Mouse (Mus musculus) erythroid progenitor cell, adult 5-6 weeks (primary cell): ENCODE measurements around the gene Hpca. TPM values are rescaled to one million over a fixed set of nuclear protein-coding genes. Genes with fewer than 3 reads are reported as not detected.

Source experiments
- ATAC-seq: replicated peaks from 2 replicates; pipeline ENCODE4 v1.8.0; 2016; ENCODE audit warnings: moderate number of reproducible peaks, mild to moderate bottlenecking, moderate TSS enrichment, inconsistent platforms; ENCODE audit not compliant: poor library complexity, low FRiP score, severe bottlenecking
- total RNA-seq, 2 experiments: library from RNA; stranded (forward) in 1 of 2; stranded (reverse) in 1 of 2; fragments of 150-400 nt in 1 of 2; fragments of 186-747, 209-891 nt in 1 of 2; gene quantifications; 2 replicates each; pipeline versions ENCODE4 v1.2.3 to v1.2.4; 2015 to 2017; ENCODE audit warnings: low replicate concordance in 2 of 2

Hpca gene
- total RNA-seq, 2 experiments from 2014 or later = not detected

DNA sequence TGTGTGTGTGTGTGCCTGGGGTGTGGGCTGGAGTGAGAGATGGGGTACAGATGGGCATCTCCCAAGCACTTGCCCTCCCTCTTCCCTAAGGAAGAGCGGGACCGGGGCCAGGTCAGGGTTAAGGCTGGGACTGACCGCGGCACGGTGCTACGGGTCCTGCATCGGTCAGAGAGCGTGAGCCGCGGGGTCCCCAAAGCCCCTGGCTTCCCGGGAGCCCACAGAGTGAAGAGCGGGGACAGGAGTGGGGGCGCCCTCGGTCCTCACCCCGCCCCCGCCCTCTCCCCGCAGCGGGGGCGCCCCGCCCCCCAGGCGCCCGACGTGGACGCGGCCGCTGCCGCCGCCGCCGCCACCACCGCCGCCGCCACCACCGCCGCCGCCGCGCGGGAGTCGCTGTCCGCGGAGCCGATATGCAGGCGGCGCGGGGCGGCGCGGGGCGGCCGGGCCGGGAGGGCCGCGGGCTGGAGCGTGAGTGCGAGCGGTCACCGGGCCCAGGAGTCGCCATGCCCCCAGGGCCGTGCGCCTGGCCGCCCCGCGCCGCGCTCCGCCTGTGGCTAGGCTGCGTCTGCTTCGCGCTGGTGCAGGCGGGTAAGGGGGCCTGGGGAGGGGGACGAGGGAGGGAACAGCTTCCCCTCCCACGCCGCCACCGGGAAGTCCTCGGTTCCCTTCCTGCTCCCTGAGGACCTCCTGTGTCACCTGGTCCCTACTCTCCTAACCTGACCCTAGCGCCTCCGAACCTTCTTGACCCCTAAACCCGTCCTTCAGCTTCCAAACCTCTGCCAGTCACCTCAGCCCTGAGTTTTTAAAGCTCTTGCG is 14.9 kb upstream of the Hpca start, which contains the start of gene Fndc5:
TSS of gene Fndc5 (plus strand) at position 421 of the 813 bp plus-strand sequence.
- ATAC-seq = no peak

DNA sequence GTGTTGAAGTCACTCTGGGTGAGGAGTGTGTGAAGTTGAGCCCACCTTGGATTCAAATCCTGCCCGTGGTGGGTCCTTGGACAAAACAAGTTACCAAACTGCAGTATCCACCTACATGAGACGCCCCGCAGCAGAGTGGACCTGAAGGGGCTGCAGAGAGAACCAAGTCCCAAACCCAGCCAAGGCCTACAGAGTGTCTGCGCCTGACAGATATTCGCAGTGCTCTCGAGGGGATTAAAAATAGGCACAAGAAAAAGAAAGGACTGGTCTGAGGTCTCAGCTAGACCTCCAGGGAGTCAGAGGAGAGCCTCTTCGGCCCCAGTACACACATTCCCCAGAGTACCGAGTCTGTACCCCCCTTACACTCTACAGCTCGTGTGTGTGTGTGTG is 14.3 kb upstream of the Hpca start:
- no peak for ATAC-seq

DNA sequence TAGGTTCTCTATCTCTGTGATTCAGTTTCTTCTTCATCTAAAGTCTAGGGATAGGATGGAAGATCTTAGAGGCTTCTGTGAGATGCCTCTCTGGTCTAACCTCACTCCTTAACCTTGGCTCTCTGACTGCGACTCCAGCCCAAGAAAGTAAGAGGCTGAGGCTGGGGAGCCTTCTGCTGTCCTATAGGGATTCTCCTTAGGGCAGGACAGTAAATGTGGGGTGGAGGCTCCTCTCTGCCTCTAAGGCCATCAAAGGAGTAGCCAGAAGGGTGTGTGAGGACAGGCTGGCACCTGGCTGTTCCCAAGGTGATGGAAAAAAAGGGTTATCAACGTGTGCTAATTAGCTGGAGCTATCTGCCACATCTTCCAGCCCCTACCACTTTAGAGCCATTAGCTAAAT is 13.8 kb upstream of the Hpca start:
- no peak for ATAC-seq

DNA sequence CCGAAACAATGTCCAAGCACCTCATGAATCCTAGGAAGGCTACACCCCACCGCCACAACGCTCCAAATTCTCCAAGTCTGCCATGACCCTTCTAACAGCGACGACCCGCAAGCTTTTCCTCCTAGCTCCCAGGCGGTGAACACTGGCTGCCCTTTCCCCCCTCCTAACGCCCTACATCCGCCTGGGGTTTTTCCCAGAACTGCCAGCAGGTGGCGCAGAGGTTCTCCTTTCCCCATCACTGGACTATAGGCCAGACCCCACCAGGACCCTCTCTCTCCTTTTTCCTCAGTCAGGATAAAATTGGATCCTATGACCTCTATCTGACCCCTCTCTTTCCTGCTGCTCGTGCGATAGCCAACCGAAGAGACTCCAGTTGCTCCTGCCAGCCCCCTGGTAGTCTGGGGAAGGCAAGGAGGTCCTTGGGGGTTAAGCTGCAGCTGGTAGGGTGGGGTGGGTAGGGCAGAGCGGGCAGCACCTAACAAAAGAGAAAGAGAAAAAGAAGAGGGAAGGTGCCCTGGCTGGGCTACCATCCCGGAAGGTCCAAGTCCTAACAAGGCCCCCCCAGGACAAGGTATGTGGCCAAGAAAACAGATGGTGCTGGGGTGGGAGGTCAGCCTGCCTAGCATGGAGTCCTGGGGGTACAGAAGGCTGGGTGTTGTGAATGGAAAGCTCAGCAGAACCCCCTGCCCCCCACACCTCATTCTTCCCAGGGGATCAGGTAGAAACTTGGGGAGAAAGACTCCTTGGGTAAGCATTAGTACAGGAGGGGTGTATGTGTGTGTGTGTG is 13.2 kb upstream of the Hpca start:
- ATAC-seq = no peak

GRCm38 (mm10) chr4:129130755-129131303 is 9.0 kb upstream of the Hpca start:
- no peak for ATAC-seq

DNA sequence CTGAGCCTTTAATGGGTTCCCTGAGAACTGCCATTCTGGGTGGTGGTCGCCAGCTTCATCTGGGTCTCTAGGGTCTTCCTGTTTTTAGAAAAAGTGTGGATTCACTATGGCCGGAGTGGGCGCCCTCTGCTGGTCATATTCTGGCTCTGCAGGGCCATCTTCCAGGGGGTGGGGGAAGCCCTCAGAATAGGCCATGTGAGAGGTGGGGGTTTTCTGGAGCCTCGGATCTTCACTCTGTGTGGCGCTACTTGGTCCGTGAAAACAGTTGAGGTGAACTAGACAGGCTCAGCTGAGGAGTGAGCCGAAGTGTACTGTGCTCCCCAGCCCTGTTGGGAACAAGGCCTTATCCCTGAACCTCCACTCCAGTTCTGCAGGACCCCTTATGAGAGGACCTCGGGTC is 8.3 kb upstream of the Hpca start:
- 0 out of 2 replicates have a peak, but pooled peaks have one; percentile 32 for ATAC-seq

- ATAC-seq = no peak
These were observed 7.6 kb upstream of the Hpca start for GRCm38 (mm10) chr4:129129387-129129786.

GRCm38 (mm10) chr4:129128582-129129338 is 6.9 kb upstream of the Hpca start:
- no peak for ATAC-seq

- no peak for ATAC-seq
These were observed 4.1 kb upstream of the Hpca start for GRCm38 (mm10) chr4:129125736-129126451.

- ATAC-seq = no peak
These were observed 2.9 kb upstream of the Hpca start for GRCm38 (mm10) chr4:129124652-129125146.

DNA sequence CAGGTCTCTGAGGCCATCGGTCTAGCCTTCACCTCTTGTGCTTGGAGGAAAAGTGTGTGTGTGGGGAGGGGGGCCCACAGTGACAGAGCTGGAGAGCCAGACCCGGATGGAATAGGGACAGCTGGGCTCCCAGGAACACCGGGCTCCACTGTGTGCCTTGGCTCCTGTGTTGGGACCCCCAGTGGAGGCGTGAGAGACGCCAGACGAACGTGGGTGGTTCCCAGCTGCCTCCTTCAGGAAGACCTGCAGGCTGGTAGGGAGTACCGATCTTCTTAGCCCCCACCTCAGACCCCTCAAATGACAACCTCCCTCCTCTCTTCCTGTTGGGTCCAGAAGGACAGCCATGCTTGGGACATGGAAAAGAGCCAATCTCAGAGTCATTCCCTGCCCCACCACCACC is 883 bp upstream of the Hpca start:
- no peak for ATAC-seq

DNA sequence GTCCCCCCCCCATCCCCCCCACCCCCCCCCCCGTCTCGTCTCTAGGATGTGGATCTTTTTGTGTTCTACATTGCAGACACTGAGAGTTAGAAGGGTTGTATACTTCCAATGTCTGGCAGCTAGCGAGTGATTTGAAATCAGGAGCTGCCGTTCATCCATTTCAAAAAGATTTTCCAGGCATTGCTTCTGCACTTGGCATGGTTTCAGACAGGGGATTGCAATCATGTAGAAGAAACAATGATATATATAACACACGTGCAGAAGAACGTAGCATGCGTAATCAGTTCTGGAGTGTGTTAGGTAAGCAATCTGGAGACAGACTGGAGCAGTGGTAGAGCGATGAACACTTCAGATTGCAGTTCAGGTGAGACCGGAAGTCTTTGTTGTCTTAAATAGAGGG is 271 bp upstream of the Hpca start:
- no peak for ATAC-seq

DNA sequence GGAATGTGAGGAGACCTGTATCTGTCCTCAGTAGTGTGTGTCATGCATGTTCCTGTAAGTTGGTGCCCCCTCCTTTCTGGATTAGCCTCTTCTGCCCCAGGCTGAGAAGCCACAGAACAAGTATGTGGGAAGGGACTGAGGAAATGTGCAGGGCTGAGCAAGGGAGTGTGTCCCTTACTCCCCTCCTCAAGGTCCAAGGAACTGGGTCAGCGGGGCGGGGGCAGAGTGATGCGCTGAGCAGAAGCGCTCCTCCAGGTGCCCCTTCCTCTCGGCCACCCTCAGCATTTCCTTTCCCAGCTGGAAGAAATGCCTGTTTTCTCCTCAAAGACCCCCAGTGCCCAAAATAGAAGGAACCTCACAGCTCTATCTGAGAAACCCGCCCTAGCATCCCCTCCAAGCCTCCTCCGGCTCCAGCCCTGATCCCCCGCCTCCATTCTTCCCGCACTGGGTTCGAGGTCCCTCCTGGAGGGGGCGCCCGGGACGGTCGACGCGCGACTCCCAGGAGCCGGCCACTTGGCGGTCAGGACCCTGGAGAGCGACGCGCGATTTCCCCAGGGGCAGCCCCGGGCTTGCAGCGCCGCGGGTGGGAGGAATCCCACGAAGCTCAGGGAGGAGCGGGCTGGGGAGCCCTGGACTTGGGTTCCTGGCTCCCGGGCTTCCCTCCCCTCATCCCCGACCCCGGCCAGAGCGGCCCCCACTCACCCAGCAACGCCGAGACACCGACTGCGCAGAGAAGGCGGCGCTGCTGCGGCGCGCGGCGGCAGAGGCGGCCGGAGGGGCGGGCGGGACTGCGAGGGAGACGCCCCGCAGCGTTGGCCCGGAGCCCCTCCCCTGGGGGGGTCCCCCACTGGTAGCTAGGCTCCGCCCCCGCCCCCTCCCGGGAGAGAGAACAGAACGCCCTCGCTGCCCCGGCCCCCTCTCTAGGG is 1.1 kb downstream of the Hpca start:
- no peak for ATAC-seq

DNA sequence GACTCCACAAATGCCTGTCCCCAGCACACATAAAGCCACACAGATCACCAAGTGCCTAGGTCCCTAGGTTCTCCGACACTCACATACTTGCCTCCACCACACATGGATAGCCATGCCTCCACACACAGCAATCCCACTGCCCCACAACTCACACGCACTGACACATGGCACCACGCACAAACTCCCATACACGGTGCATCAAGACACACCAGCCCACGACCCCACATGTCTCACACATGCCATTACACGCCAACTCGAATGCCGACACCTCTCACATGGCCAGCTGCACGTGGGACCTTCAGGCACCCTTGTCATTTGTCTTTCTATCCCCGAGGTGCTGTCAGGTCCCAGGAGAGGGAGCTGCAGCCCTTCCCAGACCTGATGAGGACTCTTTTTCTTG is 2.1 kb downstream of the Hpca start:
- no peak for ATAC-seq

DNA sequence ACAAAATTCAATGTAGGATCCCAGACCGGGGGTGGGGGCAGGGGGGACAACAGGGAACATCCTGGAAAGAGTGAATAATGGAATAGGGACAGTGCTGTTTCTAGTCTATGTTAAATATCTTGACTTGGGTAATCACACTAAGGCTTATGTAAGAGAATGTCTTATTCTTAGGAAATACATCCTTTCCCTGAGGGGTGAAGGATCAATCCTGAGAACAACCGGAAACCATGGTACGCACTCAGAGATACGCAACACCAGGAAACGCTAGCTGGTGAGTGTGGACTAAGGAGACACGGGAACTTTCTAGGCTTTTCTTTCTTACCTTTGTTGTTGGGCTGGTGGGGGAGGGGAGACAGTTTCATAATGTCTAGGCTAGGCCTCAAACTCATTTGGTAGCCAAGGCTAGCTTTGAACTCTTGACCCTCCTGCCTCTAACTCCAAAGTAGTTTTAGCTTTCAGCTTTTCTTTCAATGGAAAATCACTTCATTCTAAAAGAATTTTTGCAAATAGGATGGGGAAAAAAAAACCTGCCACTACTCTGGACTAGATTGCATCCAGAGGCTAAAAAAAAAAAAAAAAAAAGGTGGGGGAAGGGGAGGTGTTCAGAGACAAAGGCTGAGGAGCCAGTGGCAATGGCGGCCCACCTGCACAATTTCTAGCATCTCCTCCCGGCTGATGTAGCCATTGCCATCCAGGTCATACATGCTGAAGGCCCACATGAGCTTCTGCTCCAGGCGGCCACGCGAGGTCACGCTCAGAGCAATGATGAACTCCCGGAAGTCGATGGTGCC is 3.9 kb downstream of the Hpca start:
- ATAC-seq = no peak

- no peak for ATAC-seq
These were observed 5.1 kb downstream of the Hpca start for GRCm38 (mm10) chr4:129116703-129117102.
